Mouse (Mus musculus) cerebellum, adult 11 months (tissue): ENCODE data around the gene Zap70.
"Not testable (repeated sequence)": the region's sequence is repeated elsewhere in the genome, so short reads cannot be mapped to it uniquely, and the experiment has no call there.

ENCODE experiments used
- DNase-seq: peaks from one replicate; pipeline ENCODE4 v3.0.0; 2022

The Zap70 gene

GRCm38 (mm10) chr1:36780793-36781192 lies 19.2 kb downstream of the Zap70 start:
- no peak for DNase-seq

- peak; percentile 17 for DNase-seq
Measured at GRCm38 (mm10) chr1:36782476-36782875, 20.9 kb downstream of the Zap70 start.

GRCm38 (mm10) chr1:36784365-36785134 lies 23.0 kb downstream of the Zap70 start:
- peak; percentile 89 for DNase-seq

- DNase-seq, result peak; percentile 24
Measured at GRCm38 (mm10) chr1:36785238-36785641, 23.6 kb downstream of the Zap70 start.

GRCm38 (mm10) chr1:36786377-36786776 lies 24.8 kb downstream of the Zap70 start:
- no peak for DNase-seq

- DNase-seq, result no peak
Measured at GRCm38 (mm10) chr1:36789416-36789815, 27.8 kb downstream of the Zap70 start.

GRCm38 (mm10) chr1:36796711-36797110 lies 35.1 kb downstream of the Zap70 start:
- DNase-seq, result no peak

GRCm38 (mm10) chr1:36797481-36797880 lies 35.9 kb downstream of the Zap70 start:
- DNase-seq, result no peak

- no peak for DNase-seq
Measured at GRCm38 (mm10) chr1:36800379-36801011, 38.9 kb downstream of the Zap70 start.

- DNase-seq, result no peak
Measured at GRCm38 (mm10) chr1:36804259-36804658, 42.7 kb downstream of the Zap70 start.

- no peak for DNase-seq
Measured at GRCm38 (mm10) chr1:36804833-36805232, 43.2 kb downstream of the Zap70 start.

- no peak for DNase-seq
Measured at GRCm38 (mm10) chr1:36806181-36806905, 44.7 kb downstream of the Zap70 start.

GRCm38 (mm10) chr1:36807086-36807485 lies 45.5 kb downstream of the Zap70 start:
- no peak for DNase-seq

- DNase-seq, result no peak
Measured at GRCm38 (mm10) chr1:36807782-36808565, 46.4 kb downstream of the Zap70 start.

GRCm38 (mm10) chr1:36811806-36812205 lies 50.2 kb downstream of the Zap70 start:
- no peak for DNase-seq

GRCm38 (mm10) chr1:36813415-36813814 lies 51.8 kb downstream of the Zap70 start:
- DNase-seq, result no peak

GRCm38 (mm10) chr1:36814271-36814903 lies 52.8 kb downstream of the Zap70 start:
- DNase-seq, result no peak

- no peak for DNase-seq
Measured at GRCm38 (mm10) chr1:36815166-36815565, 53.6 kb downstream of the Zap70 start.

GRCm38 (mm10) chr1:36821918-36822317 lies 60.3 kb downstream of the Zap70 start:
- DNase-seq, result not testable (repeated sequence)

- no peak for DNase-seq
Measured at GRCm38 (mm10) chr1:36824356-36824755, 62.8 kb downstream of the Zap70 start.

GRCm38 (mm10) chr1:36830913-36831866 lies 69.6 kb downstream of the Zap70 start:
- DNase-seq, result no peak
